Mouse (Mus musculus): Measurements from ENCODE around the gene B020004J07Rik.
"Not testable (repeated sequence)": the region's sequence is repeated elsewhere in the genome, so short reads cannot be mapped to it uniquely, and the experiment has no call there.

The B020004J07Rik gene

GRCm38 (mm10) chr4:101843923-101844322 is at the start of gene B020004J07Rik:
TSS of gene B020004J07Rik (minus strand) at chr4:101844023.
- not testable (repeated sequence) for DNase-seq (ENCODE audit: low read depth)

GRCm38 (mm10) chr4:101889377-101889776 is 45.6 kb upstream of the B020004J07Rik start:
- no peak for DNase-seq (ENCODE audit: low read depth)

GRCm38 (mm10) chr4:101883641-101884040 is 39.8 kb upstream of the B020004J07Rik start:
- no peak for DNase-seq (ENCODE audit: low read depth)

- not testable (repeated sequence) for DNase-seq (ENCODE audit: low read depth)
These were observed 31.9 kb upstream of the B020004J07Rik start for GRCm38 (mm10) chr4:101875687-101876086.

- not testable (repeated sequence) for DNase-seq (ENCODE audit: low read depth)
These were observed 28.2 kb upstream of the B020004J07Rik start for GRCm38 (mm10) chr4:101872031-101872430.

- no peak for DNase-seq (ENCODE audit: low read depth)
These were observed 18.5 kb upstream of the B020004J07Rik start for GRCm38 (mm10) chr4:101862289-101862688.

GRCm38 (mm10) chr4:101860873-101861272 is 17.1 kb upstream of the B020004J07Rik start:
- DNase-seq (ENCODE audit: low read depth), result no peak

- no peak for DNase-seq (ENCODE audit: low read depth)
These were observed 7.1 kb upstream of the B020004J07Rik start for GRCm38 (mm10) chr4:101850908-101851307.
